In the genomic region with DNA sequence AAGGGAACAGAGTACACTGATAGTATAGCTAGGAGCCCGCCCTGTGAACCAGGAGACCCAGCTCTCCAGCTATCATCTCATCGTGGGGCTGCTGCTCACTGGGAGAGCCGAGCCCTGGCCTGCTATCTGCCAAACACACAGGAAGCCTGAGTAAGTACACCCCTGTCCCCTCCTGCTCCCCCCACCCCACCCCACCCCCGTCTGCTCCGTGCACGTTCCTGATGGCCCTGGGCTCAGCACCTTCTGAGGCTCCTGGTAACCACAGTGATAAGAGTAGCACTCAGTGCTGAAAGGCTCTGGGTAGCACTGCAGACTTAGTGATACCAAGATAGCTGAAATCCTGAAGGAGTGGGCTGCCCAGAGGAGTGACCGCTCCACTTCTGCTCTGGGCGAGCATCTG, we compare ENCODE assay signal across 13 mouse cellular contexts. TPM values are rescaled to one million over a fixed set of nuclear protein-coding genes. Genes with fewer than 3 reads are reported as not detected.
A peak's percentile ranks its signal among the peaks of the same experiment; 100 is the strongest.
DNase-seq lines count a peak whose midpoint lies in the region; ATAC-seq and TF ChIP-seq lines count a peak whose summit lies in the region.
"Had no signal": no experiment of that assay in that cellular context is flagged by ENCODE, and none has a peak within 500 bp of the region (broad histone marks: within the 10 kb centered on the region; RNA-seq: fewer than 3 reads in every experiment).

No protein-coding gene starts in this region.

- WGBS in intestine, embryonic 14.5 days: 51% methylated on average over 8 of the region's 8 CpGs
- 78% methylated on average over 8 of the region's 8 CpGs for WGBS in midbrain, embryonic 13.5 days

- H3K4me1 ChIP-seq in intestine, embryonic 14.5 days (replicated peaks; ENCODE audit: control insufficient read depth, insufficient read depth, low read length): peaks cover 27% of the 10 kb centered on the region
- peaks cover 13% of the 10 kb centered on the region for H3K4me1 ChIP-seq in midbrain, embryonic 13.5 days (replicated peaks)

- ATAC-seq in intestine, embryonic 14.5 days (replicated peaks; ENCODE audit: low FRiP score, low TSS enrichment, low read depth): no peak
- ATAC-seq in midbrain, embryonic 13.5 days: no peak
- ATAC-seq: inflammation-experienced regulatory T-cells, adult 6 months had no signal

- H3K9ac ChIP-seq in intestine, embryonic 14.5 days (ENCODE audit: low read length): no peak overlapping the region
- no peak overlapping the region for H3K9ac ChIP-seq in midbrain, embryonic 13.5 days (replicated peaks)
- H3K9ac ChIP-seq: embryonic facial prominence, embryonic 12.5 days; neural tube, embryonic 15.5 days had no signal

- H3K9me3 ChIP-seq in intestine, embryonic 14.5 days (ENCODE audit: control insufficient read depth, low read length): no peaks in the 10 kb centered on the region
- H3K9me3 ChIP-seq in midbrain, embryonic 13.5 days: no peaks in the 10 kb centered on the region
- H3K9me3 ChIP-seq: embryonic facial prominence, embryonic 12.5 days; neural tube, embryonic 15.5 days had no signal

- no peak for TF ChIP-seq CTCF in layer of hippocampus, adult 2 months (conservative IDR thresholded peaks at IDR 0.05)

- peak overlapping the region; percentile 53; the same call in 1 of the 2 replicates for H3K27ac ChIP-seq in layer of hippocampus, adult 2 months
- H3K27ac ChIP-seq in intestine, embryonic 14.5 days (ENCODE audit: low read depth): peak overlapping the region; percentile 67
- no peak overlapping the region for H3K27ac ChIP-seq in midbrain, embryonic 13.5 days
- H3K27ac ChIP-seq: embryonic facial prominence, embryonic 12.5 days; neural tube, embryonic 15.5 days had no signal

- no peaks in the 10 kb centered on the region for H3K36me3 ChIP-seq in intestine, embryonic 14.5 days (ENCODE audit: control insufficient read depth, insufficient read depth, low read length)
- H3K36me3 ChIP-seq in midbrain, embryonic 13.5 days: 0 out of 2 replicates have a peak, but pooled peaks cover 2% of the 10 kb centered on the region
- H3K36me3 ChIP-seq: embryonic facial prominence, embryonic 12.5 days; neural tube, embryonic 15.5 days had no signal

- DNase-seq in embryo, embryonic 10 days (ENCODE audit: low spot score): peak; percentile 23
- DNase-seq in embryo, embryonic 10.5 days (ENCODE audit: low spot score): no peak
- DNase-seq in layer of hippocampus, adult 2 months (ENCODE audit: low spot score in 2 of 2): no peak
- DNase-seq in layer of hippocampus, postnatal 36 days: no peak
- no peak for DNase-seq in intestine, embryonic 14.5 days (ENCODE audit: low spot score)
- peak; percentile 54 to 58 for DNase-seq in spleen, postnatal 10 days (ENCODE audit: low spot score in 2 of 2)
- no peak for DNase-seq in ovary, adult 18-20 months (ENCODE audit: low spot score)
- DNase-seq: gastrocnemius, postnatal 14 days; midbrain, embryonic 14.5 days had no signal

- no peak overlapping the region for H3K4me3 ChIP-seq in layer of hippocampus, adult 2 months
- H3K4me3 ChIP-seq in intestine, embryonic 14.5 days (ENCODE audit: low read depth, low read length): no peak overlapping the region
- no peak overlapping the region for H3K4me3 ChIP-seq in midbrain, embryonic 13.5 days (replicated peaks)
- H3K4me3 ChIP-seq: embryonic facial prominence, embryonic 12.5 days; neural tube, embryonic 15.5 days had no signal

- no peaks in the 10 kb centered on the region for H3K27me3 ChIP-seq in intestine, embryonic 14.5 days (replicated peaks; ENCODE audit: control insufficient read depth, insufficient read depth, low read length)
- no peaks in the 10 kb centered on the region for H3K27me3 ChIP-seq in midbrain, embryonic 13.5 days
- H3K27me3 ChIP-seq: embryonic facial prominence, embryonic 12.5 days; neural tube, embryonic 15.5 days had no signal

- peak overlapping the region; percentile 30; the same call in 1 of the 2 replicates for H3K4me2 ChIP-seq in intestine, embryonic 14.5 days (ENCODE audit: low read length)
- no peak overlapping the region for H3K4me2 ChIP-seq in midbrain, embryonic 13.5 days (replicated peaks)
- H3K4me2 ChIP-seq: embryonic facial prominence, embryonic 12.5 days; neural tube, embryonic 15.5 days had no signal

RNA-seq across cellular contexts. Expression of a gene that starts 4.0 kb away (rescaled TPM):
- total RNA-seq in layer of hippocampus, adult 2 months (2021): 10 to 100 TPM; 16.9 to 17.9 TPM
- 10 to 100 TPM; 18.5 to 18.8 TPM for total RNA-seq in layer of hippocampus, postnatal 36 days (2021)
- polyA plus RNA-seq in intestine, embryonic 14.5 days (2014; fragmentation: Nextera tagmentation; extraction: Ambion mirVana): 20.5 and 22.2 TPM in 2 replicates
- polyA plus RNA-seq in midbrain, embryonic 13.5 days (2015; fragmentation: Nextera tagmentation; extraction: Ambion mirVana): 10.5 and 12.2 TPM in 2 replicates

RNA-seq across cellular contexts. Expression of a gene that starts 29.9 kb away (rescaled TPM):
- total RNA-seq in layer of hippocampus, adult 2 months (2021): 10 to 100 TPM; 21.0 to 25.7 TPM
- total RNA-seq in layer of hippocampus, postnatal 36 days (2021): 10 to 100 TPM; 21.8 to 22.2 TPM
- polyA plus RNA-seq in intestine, embryonic 14.5 days (2014; fragmentation: Nextera tagmentation; extraction: Ambion mirVana): 44.3 and 46.6 TPM in 2 replicates
- 32.2 and 32.9 TPM in 2 replicates for polyA plus RNA-seq in midbrain, embryonic 13.5 days (2015; fragmentation: Nextera tagmentation; extraction: Ambion mirVana)

RNA-seq across cellular contexts. Expression of a gene that starts 42.3 kb away (rescaled TPM):
- total RNA-seq in layer of hippocampus, adult 2 months (2021): 10 to 100 TPM; 21.1 to 21.9 TPM
- total RNA-seq in layer of hippocampus, postnatal 36 days (2021): 10 to 100 TPM; 19.6 to 20.8 TPM
- polyA plus RNA-seq in intestine, embryonic 14.5 days (2014; fragmentation: Nextera tagmentation; extraction: Ambion mirVana): 52.7 and 53.6 TPM in 2 replicates
- polyA plus RNA-seq in midbrain, embryonic 13.5 days (2015; fragmentation: Nextera tagmentation; extraction: Ambion mirVana): 26.4 and 27.1 TPM in 2 replicates

RNA-seq across cellular contexts. Expression of a gene that starts 42.4 kb away (rescaled TPM):
- 10 to 100 TPM; 11.2 to 12.3 TPM for total RNA-seq in layer of hippocampus, adult 2 months (2021)
- total RNA-seq in layer of hippocampus, postnatal 36 days (2021): 10 to 100 TPM; 11.8 to 12.5 TPM
- 9.4 and 9.6 TPM in 2 replicates for polyA plus RNA-seq in intestine, embryonic 14.5 days (2014; fragmentation: Nextera tagmentation; extraction: Ambion mirVana)
- polyA plus RNA-seq in midbrain, embryonic 13.5 days (2015; fragmentation: Nextera tagmentation; extraction: Ambion mirVana): 3.1 and 3.4 TPM in 2 replicates

Comparison
In these comparisons a context has a peak if more than half of its experiments do, and no peak if none do; other contexts are left out.
1. DNase-seq: peak in embryo, embryonic 10 days (single experiment) and spleen, postnatal 10 days (2 of 2); none in embryo, embryonic 10.5 days (single experiment), layer of hippocampus, adult 2 months (0 of 2), layer of hippocampus, postnatal 36 days (0 of 2), intestine, embryonic 14.5 days (single experiment) and ovary, adult 18-20 months (single experiment).